Mouse (Mus musculus): ENCODE results near the gene Numb.

GRCm38 (mm10) chr12:83800943-83801342 is 120.8 kb downstream of the Numb start:
- TF ChIP-seq CTCF (IDR thresholded peaks at IDR 0.05) (no peak), EP300 (IDR thresholded peaks at IDR 0.05) (no peak)

All from lung, postnatal 0 days (tissue).